Mouse (Mus musculus) urinary bladder, postnatal 25 days (tissue): ENCODE measurements around the gene Xcl1.

ENCODE experiments used
- DNase-seq: peaks from one replicate; pipeline ENCODE4 v3.0.0; 2022; ENCODE audit warnings: low spot score

Gene Xcl1

DNA sequence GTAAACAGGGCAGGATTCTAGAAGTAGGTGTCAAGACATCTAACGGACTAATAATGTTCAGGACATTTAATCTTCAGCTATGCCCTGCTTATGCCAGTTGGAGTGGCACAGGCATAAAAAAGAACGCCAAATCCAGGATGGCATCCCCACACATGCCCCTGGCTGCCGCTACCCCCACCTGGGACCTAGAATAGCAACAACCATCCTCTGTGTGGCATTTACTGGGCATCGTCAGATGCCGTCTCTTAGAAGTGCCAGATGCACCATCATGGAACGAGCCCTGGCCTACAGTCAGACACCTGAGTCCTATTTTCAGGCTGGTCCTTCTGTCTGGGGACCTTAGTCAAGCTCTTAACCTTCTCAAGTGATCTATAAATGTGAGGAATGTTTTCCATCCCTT, 34.6 kb downstream of the Xcl1 start:
- DNase-seq, result no peak

DNA sequence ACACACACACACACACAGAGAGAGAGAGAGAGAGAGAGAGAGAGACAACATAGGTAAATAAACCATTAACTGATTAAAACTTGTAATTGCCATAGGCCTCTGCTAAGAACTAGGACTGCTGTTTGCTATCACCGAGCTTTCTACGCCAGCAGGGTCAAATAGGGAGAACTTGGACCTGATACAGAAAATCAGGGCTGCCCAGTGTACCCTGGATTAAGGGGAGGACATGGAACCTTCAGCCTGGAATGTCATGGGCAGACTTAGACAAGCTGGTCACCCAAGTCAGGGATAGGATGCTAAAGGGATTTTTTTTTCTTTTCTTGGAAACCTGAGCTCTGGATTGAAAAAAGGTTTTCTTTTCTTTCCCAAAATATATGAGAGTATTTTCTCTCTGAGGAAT, 35.1 kb downstream of the Xcl1 start:
- DNase-seq, result no peak

DNA sequence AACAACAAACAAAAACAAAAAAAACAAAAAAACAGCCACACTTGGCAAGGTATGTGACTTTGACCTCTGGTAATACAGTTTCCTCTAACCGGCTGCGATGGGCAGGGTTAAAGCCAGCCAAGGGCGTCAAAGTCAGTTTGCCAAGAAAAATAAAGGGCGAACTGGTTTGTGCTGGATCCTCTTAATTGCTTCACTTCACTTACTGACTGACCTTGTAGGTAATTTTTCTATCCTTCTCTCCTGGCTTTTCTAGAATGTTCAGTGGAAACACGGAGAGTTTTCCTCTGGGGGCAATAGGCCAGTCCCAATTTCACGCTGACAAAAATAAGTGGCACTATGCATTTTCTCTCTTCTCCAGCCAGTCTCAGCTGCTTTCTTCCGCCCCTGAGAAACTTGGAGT, 35.8 kb downstream of the Xcl1 start:
- DNase-seq, result no peak

DNA sequence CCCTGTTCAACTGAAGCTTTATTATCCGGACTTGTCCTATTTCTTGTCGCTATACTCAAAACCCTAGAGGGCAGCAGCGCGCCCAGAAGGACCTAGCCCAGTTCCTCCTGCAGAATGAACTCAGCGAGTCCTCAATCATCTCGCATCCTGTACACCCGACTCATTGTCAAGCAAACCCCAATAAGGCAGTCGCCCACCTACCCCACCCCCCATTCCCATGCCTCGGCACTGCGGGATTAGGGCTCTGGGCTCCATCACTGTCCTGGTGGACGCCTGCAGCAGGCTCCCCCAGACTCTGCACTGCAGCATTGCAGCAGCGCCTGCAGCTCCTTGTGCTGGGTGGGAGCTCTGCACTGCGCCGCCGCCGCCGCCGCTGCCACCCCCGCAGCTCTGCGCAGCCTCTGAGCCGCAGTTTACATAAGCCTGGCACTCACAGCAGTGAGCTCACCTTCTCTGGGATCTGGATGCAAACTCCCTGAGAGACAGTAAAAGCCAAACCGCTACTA, 36.4 kb downstream of the Xcl1 start:
- peak; percentile 65 for DNase-seq

DNA sequence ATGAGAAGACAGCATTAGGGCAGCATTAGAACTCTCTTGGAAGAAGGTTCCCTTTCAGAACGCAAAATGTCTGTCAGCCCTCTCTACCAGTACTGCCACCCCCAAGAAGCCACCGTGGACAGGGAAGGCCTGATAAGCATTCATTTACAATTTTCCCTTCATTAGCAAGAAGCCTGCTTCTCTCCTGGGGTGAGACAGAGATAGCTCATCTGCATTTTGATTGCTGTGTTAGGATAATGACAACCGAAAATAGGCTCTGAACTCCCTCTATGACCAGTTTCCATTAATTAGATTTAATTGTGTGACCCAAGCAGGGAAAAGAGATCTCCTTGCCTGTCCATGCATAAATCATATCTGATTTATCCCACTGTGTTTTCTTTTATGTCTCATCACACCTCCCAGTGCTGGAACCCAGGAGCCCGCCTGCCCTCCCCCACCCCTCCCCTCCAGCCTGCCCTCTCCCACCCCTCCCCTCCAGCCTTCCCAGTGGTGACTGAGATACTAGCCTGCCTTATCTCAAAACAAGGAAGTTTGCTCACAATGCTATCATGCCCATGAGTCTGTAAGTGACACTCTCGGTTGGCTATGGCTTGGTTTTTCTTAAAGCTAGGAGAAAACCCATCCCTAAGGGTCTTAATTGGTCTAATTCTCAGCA, 38.0 kb downstream of the Xcl1 start:
- no peak for DNase-seq

DNA sequence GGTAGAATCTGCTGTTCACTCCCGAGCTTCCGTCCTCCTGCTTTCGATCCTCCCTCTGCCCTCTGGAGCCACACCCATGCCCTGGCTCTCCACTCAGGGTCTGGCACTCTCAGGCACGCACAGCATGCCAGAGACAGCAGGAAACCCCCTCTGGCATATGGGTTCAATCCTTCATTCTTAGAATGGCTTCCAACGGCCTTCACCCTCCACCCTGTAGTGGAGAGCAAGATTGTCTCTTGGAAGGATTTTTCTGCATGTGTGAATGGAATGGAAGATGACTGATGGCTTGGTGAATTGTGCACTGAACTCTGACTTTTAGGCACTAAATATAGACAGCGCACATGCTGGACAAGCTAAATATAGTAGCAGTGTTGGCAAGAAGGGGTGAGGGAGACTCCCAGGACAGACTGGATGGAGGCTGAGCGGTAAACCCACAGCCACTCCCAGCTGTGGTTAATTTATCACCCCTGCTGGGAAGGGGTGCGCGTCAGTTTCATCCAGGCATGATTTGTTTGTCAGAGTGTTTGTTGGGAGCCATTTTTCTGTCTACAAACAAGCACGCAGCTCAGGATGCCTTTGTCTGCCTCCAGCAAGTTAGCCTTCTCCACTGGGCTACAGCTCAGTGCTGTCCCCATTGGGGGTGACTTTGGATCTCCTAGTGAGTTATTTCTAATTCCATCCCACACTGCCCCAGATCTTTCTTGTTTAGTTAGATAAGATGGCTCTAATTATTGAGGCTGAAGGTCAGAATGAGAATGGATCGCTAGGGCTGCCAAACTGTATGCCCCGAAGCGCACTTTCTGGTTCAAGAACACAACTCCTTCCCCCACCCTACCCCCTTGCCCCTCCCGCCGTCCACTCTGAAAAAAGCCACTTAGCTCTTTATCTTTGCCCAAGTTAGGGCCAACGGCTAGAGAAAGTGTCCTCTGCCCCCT, 38.8 kb downstream of the Xcl1 start:
- DNase-seq, result no peak

DNA sequence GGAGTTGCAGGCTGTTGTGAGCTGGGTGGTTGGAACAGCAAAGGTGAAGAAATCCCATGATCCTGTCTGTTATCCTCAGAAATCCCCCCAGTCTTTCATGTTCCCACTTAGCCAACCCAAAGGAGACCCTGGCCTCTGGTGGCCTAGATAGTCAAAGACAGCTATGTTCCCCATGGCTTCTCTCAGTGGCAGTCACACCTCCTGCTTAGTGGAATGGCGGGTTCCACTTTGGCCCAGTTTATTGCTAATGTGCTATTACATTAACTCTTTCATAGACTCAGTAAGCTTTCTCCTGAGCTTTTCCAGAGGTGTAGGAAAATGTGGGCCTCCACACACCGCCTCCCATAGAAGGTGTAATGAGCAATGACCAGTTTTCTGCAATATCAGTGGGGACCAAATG, 39.5 kb downstream of the Xcl1 start:
- no peak for DNase-seq

DNA sequence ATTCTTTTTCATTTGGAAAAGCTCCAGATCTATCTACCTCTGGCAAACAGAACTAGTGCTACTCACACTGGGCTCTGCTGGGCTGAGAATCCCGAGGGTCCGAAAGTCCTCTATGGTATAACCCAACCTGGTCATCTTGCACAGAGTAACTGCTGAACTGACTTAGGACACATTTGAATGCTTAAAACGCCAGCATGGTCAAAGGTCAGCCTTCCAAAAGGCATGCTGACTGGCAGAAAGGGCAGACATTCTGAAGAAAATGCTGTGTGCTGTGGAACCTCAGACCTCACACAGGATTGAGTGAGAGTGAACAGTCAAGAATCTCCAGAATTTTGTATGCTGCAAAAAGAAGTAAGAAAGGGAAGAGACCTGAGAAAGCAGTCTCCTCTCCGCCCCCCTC, 45.0 kb downstream of the Xcl1 start:
- DNase-seq, result no peak

DNA sequence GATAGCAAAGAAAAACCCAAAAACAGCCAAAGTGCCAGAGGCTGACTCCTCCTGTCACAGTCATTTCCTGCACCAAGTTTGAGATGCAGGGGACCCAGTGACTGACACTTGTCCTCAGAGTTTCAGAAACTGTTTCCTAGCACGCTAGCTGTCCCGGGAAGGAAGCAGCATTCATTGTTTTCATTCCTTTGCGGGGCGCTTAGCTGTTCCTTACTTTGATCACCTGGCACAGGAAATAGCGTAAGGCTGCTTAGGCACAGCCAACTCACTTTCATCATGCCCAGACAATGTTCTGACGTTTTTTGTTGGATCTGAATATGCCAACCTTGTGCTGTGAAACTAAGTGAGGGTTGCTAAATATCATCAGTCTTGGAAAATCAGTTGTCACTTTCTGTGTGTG, 46.8 kb downstream of the Xcl1 start:
- DNase-seq, result no peak

DNA sequence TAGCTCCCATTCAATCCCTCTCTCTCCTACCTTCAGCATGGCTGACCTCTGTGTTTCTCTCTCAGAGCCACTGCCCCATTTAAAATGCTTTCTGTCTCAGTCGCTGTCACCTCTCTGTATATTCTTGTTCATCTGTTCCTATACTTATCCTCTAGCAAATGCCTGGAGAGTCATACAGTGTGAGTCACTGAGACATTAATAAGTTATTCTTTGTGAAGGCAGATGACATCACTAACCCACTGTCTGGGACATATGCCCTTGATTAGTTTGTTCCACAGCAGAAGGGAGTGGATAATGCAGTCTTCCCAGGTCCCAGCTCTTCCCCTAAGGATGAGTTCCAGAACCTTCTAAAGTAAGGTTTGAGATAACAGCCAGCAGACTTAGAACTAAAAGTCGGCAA, 47.6 kb downstream of the Xcl1 start:
- DNase-seq, result no peak

DNA sequence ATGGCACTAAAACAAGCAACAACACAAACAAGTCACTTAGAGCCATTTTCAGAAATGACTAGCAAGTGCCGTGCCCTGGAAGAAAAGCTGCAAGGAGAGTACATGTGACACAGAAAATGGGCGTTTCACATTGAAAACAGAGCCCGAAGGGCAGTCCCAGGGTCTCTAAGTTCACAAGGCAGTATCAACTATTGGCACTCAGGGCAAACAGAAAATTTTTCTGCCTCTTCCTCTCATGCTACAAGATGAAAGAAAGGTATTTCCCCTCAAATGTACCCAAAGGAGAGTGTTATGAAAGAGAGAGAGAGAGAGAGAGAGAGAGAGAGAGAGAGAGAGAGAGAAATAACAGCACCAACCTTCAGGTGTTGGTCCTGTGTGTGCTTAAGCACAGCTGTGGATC, 53.4 kb downstream of the Xcl1 start:
- no peak for DNase-seq
